Mouse (Mus musculus): ENCODE results near the gene Fam160a2. TPM values are rescaled to one million over a fixed set of nuclear protein-coding genes. Genes with fewer than 3 reads are reported as not detected.
A peak's percentile ranks its signal among the peaks of the same experiment; 100 is the strongest.
"Not testable (repeated sequence)": the region's sequence is repeated elsewhere in the genome, so short reads cannot be mapped to it uniquely, and the experiment has no call there.

The Fam160a2 gene
- polyA plus RNA-seq, 1 experiment from 2014 or later = 48.2 TPM

DNA sequence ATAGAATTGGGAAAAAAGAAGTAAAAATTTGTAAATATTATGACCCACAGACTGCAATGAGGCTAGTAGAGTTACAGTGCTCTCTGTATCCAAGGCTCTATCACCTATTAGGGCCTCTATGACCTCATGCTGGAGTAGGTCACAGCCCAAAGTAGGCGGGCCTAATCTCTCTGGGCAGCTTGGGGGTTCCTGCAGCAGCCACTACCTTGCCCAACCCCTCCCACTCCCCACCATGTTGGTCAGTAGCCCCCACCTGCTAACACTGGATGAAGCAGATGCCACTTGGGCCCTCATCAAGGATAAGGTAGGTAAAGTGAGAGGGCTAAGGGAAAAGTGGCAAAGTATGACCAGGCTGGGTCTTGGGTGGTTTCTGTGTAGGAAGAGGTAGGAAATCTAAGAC, 25.0 kb downstream of the Fam160a2 start, which contains the start of gene Gm5901:
Gm5901 (plus strand) TSS at position 173 of the 400 bp plus-strand sequence.
- no peak within 1 kb of the TSS for H3K27ac ChIP-seq
- no peaks in the 10 kb centered on the region for H3K27me3 ChIP-seq
- no peak within 1 kb of the TSS for H3K9ac ChIP-seq
- H3K4me1 ChIP-seq = no peaks in the 10 kb centered on the region
- no peak within 1 kb of the TSS for H3K4me3 ChIP-seq (replicated peaks)
- H3K9me3 ChIP-seq = no peaks in the 10 kb centered on the region
- peaks cover 60% of the 10 kb centered on the region for H3K36me3 ChIP-seq (replicated peaks)
- WGBS = 88% methylated on average over 1 of the region's 1 CpGs
- ATAC-seq (ENCODE audit: low FRiP score) = no peak
- no peak within 1 kb of the TSS for H3K4me2 ChIP-seq

- Histone ChIP-seq H3K9me3 (no peaks in the 10 kb centered on the region), H3K27ac (no peak overlapping the region), H3K4me2 (no peak overlapping the region), H3K36me3 (replicated peaks) (peaks cover 51% of the 10 kb centered on the region), H3K27me3 (no peaks in the 10 kb centered on the region), H3K4me1 (no peaks in the 10 kb centered on the region), H3K4me3 (replicated peaks) (no peak overlapping the region), H3K9ac (no peak overlapping the region)
- WGBS = 97% methylated on average over 3 of the region's 3 CpGs
- no peak for ATAC-seq (ENCODE audit: low FRiP score)
These were observed 25.9 kb downstream of the Fam160a2 start for GRCm38 (mm10) chr7:105373976-105374375.

- Histone ChIP-seq H3K36me3 (replicated peaks) (peaks cover 47% of the 10 kb centered on the region), H3K9me3 (no peaks in the 10 kb centered on the region), H3K9ac (no peak overlapping the region), H3K27me3 (no peaks in the 10 kb centered on the region), H3K27ac (no peak overlapping the region), H3K4me3 (replicated peaks) (no peak overlapping the region), H3K4me1 (no peaks in the 10 kb centered on the region), H3K4me2 (no peak overlapping the region)
- ATAC-seq (ENCODE audit: low FRiP score) = no peak
- 89% methylated on average over 4 of the region's 4 CpGs for WGBS
These were observed 26.3 kb downstream of the Fam160a2 start for GRCm38 (mm10) chr7:105373509-105373908.

DNA sequence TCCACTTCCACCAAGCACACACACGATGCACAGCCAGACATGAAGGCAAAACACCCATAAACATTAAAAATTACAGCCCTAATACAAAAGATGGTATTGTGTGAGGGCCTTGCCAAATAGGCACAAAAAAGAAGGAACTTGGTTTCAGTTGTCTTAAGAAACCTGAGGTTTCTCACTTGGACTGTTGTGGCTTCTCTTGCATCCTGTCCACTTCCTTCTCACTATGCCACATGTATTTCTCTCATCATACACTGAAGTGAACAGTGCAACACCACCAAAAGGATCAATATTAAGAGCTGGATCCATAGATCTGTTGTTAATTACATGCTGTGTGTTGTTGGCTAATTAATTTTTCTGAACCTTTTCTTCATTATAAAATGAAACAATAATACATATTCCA, 26.9 kb downstream of the Fam160a2 start:
- H3K4me1 ChIP-seq = no peaks in the 10 kb centered on the region
- H3K27me3 ChIP-seq = no peaks in the 10 kb centered on the region
- H3K4me2 ChIP-seq = no peak overlapping the region
- H3K4me3 ChIP-seq (replicated peaks) = no peak overlapping the region
- WGBS = 75% methylated on average over 1 of the region's 1 CpGs
- H3K36me3 ChIP-seq (replicated peaks) = peaks cover 41% of the 10 kb centered on the region
- no peaks in the 10 kb centered on the region for H3K9me3 ChIP-seq
- no peak overlapping the region for H3K9ac ChIP-seq
- ATAC-seq (ENCODE audit: low FRiP score) = no peak
- no peak overlapping the region for H3K27ac ChIP-seq

DNA sequence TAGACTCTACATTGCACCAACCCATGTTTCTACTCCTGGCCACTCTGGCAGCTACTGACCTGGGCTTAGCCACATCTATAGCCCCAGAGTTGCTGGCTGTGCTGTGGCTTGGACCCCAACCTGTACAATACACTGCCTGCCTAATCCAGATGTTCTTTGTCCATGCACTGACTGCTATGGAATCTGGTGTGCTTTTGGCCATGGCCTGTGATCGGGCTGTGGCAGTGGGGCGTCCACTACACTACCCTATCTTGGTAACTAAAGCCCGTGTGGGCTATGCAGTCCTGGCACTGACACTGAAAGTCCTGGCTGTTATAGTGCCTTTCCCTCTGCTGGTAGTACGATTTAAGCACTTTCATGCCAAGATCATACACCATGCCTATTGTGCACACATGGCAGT, 31.3 kb downstream of the Fam160a2 start:
- ATAC-seq (ENCODE audit: low FRiP score) = no peak
- no peak overlapping the region for H3K9ac ChIP-seq
- no peak overlapping the region for H3K4me2 ChIP-seq
- no peaks in the 10 kb centered on the region for H3K4me1 ChIP-seq
- H3K27ac ChIP-seq = no peak overlapping the region
- H3K9me3 ChIP-seq = no peaks in the 10 kb centered on the region
- H3K4me3 ChIP-seq (replicated peaks) = no peak overlapping the region
- peaks cover 14% of the 10 kb centered on the region; the same call in 1 of the 2 replicates for H3K36me3 ChIP-seq (replicated peaks)
- H3K27me3 ChIP-seq = no peaks in the 10 kb centered on the region
- WGBS = 96% methylated on average over 4 of the region's 4 CpGs

DNA sequence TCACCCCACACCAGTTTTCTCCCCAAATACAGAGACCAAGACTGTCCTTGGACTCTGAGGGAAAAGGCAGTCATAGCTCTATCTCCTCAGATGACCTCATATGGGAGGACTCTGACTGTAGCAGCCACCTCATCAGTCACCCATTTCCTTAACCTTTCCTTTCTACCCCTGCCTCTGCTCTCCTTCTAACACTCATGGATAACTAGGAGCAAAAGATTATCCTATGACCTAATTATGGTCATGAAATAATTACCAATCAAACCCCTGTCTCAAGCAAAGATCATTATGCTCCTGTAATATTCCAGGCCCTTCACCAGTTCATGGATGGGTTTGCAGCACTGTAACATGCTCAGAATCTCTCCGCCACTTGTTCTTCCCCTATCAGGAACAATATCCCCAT, 31.9 kb downstream of the Fam160a2 start, which contains the start of gene Olfr692:
Olfr692 (plus strand) TSS at position 301 of the 400 bp plus-strand sequence.
- Histone ChIP-seq H3K4me3 (replicated peaks) (no peak within 1 kb of the TSS), H3K9me3 (no peaks in the 10 kb centered on the region), H3K27ac (no peak within 1 kb of the TSS), H3K4me1 (no peaks in the 10 kb centered on the region), H3K9ac (no peak within 1 kb of the TSS), H3K27me3 (no peaks in the 10 kb centered on the region), H3K4me2 (no peak within 1 kb of the TSS), H3K36me3 (replicated peaks) (peaks cover 12% of the 10 kb centered on the region; the same call in 1 of the 2 replicates)
- WGBS = 100% methylated on average over 1 of the region's 1 CpGs
- ATAC-seq (ENCODE audit: low FRiP score) = no peak

DNA sequence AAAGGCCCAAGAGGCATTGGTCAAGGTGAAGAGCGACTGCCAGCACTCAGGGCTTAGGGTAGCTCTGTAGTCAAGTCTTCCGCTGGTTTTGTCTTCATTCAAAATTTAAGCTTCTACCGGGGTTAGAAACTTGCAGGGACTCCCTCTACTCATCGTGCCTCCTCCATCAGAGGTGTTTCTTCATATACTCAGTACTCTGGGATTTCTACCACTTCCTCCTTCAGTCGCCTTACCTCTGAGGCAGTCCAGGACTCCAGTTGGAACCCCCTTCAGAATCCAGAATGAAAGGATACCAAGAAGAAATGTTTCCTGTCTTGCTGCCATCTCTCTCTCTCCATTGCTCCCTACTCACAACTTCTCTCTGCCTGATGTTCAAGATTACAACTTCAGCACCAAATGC, 32.6 kb downstream of the Fam160a2 start:
- Histone ChIP-seq H3K4me3 (replicated peaks) (no peak overlapping the region), H3K4me2 (no peak overlapping the region), H3K9ac (no peak overlapping the region), H3K27me3 (no peaks in the 10 kb centered on the region), H3K27ac (no peak overlapping the region), H3K4me1 (no peaks in the 10 kb centered on the region), H3K9me3 (no peaks in the 10 kb centered on the region), H3K36me3 (replicated peaks) (0 out of 2 replicates have a peak, but pooled peaks cover 7% of the 10 kb centered on the region)
- no peak for ATAC-seq (ENCODE audit: low FRiP score)
- WGBS = 87% methylated on average over 5 of the region's 5 CpGs

- H3K36me3 ChIP-seq (replicated peaks) = no peaks in the 10 kb centered on the region
These were observed 38.1 kb downstream of the Fam160a2 start for GRCm38 (mm10) chr7:105361713-105362112.

GRCm38 (mm10) chr7:105356487-105356886, 43.4 kb downstream of the Fam160a2 start:
- not testable (repeated sequence) for H3K4me3 ChIP-seq (replicated peaks); H3K27me3 ChIP-seq; H3K9ac ChIP-seq; H3K27ac ChIP-seq; H3K4me2 ChIP-seq; H3K9me3 ChIP-seq; H3K36me3 ChIP-seq (replicated peaks); H3K4me1 ChIP-seq
- WGBS = 98% methylated on average over 1 of the region's 2 CpGs
- ATAC-seq (ENCODE audit: low FRiP score) = peak; percentile 70; the same call in 1 of the 2 replicates

More at GRCm38 (mm10) chr7:105361713-105362112, 38.1 kb downstream of the Fam160a2 start:
- H3K27ac ChIP-seq = no peak overlapping the region
- H3K9me3 ChIP-seq = no peaks in the 10 kb centered on the region
- ATAC-seq (ENCODE audit: low FRiP score) = no peak
- 85% methylated on average over 2 of the region's 2 CpGs for WGBS
- H3K4me3 ChIP-seq (replicated peaks) = no peak overlapping the region
- H3K4me1 ChIP-seq = no peaks in the 10 kb centered on the region
- no peaks in the 10 kb centered on the region for H3K27me3 ChIP-seq
- H3K9ac ChIP-seq = no peak overlapping the region
- no peak overlapping the region for H3K4me2 ChIP-seq

DNA sequence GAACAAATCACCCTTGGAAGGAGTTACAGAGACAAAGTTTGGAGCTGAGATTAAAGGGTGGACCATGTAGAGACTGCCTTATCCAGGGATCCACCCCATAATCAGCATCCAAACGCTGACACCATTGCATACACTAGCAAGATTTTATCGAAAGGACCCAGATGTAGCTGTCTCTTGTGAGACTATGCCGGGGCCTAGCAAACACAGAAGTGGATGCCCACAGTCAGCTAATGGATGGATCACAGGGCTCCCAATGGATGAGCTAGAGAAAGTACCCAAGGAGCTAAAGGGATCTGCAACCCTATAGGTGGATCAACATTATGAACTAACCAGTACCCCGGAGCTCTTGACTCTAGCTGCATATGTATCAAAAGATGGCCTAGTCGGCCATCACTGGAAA, 43.8 kb downstream of the Fam160a2 start:
- H3K4me3 ChIP-seq (replicated peaks); H3K9ac ChIP-seq; H3K4me2 ChIP-seq; H3K27me3 ChIP-seq; H3K27ac ChIP-seq; H3K36me3 ChIP-seq (replicated peaks); ATAC-seq (ENCODE audit: low FRiP score); H3K9me3 ChIP-seq; H3K4me1 ChIP-seq: not testable (repeated sequence)
- WGBS = no CpG with 5 or more reads among the region's 5 CpGs

GRCm38 (mm10) chr7:105342752-105343151, 57.1 kb downstream of the Fam160a2 start:
- no peak overlapping the region for H3K4me3 ChIP-seq (replicated peaks)
- H3K9me3 ChIP-seq = no peaks in the 10 kb centered on the region
- 68% methylated on average over 2 of the region's 2 CpGs for WGBS
- H3K4me1 ChIP-seq = no peaks in the 10 kb centered on the region
- no peaks in the 10 kb centered on the region for H3K36me3 ChIP-seq (replicated peaks)
- H3K27ac ChIP-seq = no peak overlapping the region
- H3K27me3 ChIP-seq = no peaks in the 10 kb centered on the region
- H3K4me2 ChIP-seq = no peak overlapping the region
- ATAC-seq (ENCODE audit: low FRiP score) = no peak
- no peak overlapping the region for H3K9ac ChIP-seq

GRCm38 (mm10) chr7:105342170-105342569, 57.7 kb downstream of the Fam160a2 start, which contains the start of gene Olfr691:
TSS of gene Olfr691 (minus strand) at chr7:105342270.
- Histone ChIP-seq H3K4me1 (no peaks in the 10 kb centered on the region), H3K9me3 (no peaks in the 10 kb centered on the region), H3K36me3 (replicated peaks) (no peaks in the 10 kb centered on the region), H3K27me3 (no peaks in the 10 kb centered on the region), H3K9ac (no peak within 1 kb of the TSS), H3K4me2 (no peak within 1 kb of the TSS), H3K4me3 (replicated peaks) (no peak within 1 kb of the TSS), H3K27ac (no peak within 1 kb of the TSS)
- ATAC-seq (ENCODE audit: low FRiP score) = no peak
- WGBS = 47% methylated on average over 1 of the region's 1 CpGs

- Histone ChIP-seq H3K36me3 (replicated peaks) (no peaks in the 10 kb centered on the region), H3K4me1 (no peaks in the 10 kb centered on the region), H3K27ac (no peak within 1 kb of the TSS), H3K4me3 (replicated peaks) (no peak within 1 kb of the TSS), H3K4me2 (no peak within 1 kb of the TSS), H3K9me3 (no peaks in the 10 kb centered on the region), H3K9ac (no peak within 1 kb of the TSS), H3K27me3 (no peaks in the 10 kb centered on the region)
- WGBS = 83% methylated on average over 1 of the region's 1 CpGs
- no peak for ATAC-seq (ENCODE audit: low FRiP score)
These were observed 65.8 kb downstream of the Fam160a2 start, which contains the start of gene Olfr690 for GRCm38 (mm10) chr7:105334004-105334403. TSS of gene Olfr690 (minus strand) at chr7:105334104.

All from forebrain, embryonic 12.5 days (tissue).